Mouse (Mus musculus) central nervous system, embryonic 14 days (tissue): Measurements from ENCODE around the gene Ly9. TPM values are rescaled to one million over a fixed set of nuclear protein-coding genes. Genes with fewer than 3 reads are reported as not detected.

Experiments used
- polyA plus RNA-seq: library from polyadenylated mRNA; depleted of rRNA; stranded (reverse); fragments of >200 nt; gene quantifications from 2 replicates; pipeline ENCODE4 v1.2.3, GENCODE M21; 2012; rRNA removed

Ly9 gene
- polyA plus RNA-seq = 0.26 and 0.33 TPM in 2 replicates

GRCm38 (mm10) chr1:171607176-171607575 is at the start of gene Ly9:
Gene Ly9, minus strand, starts transcription at chr1:171607410.

DNA sequence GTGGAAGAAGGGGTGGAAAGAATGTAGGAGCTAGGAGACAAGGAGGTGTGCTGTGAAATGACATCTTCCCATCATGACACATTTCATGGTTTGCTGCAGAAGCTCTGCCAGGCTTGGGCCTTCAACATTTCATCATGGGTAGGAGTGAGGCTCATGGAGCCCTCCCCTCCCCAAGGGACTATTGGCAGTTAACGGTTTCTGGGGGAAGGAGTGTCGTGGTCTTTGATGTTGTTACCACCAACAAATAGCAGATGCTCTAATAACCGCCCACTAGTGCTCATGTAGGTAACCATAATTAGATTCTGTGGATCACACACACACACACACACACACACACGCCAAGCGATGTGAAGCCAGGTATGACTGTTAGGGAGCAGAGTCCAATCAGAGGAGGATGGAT is 45.5 kb upstream of the Ly9 start, which contains the start of gene Slamf7:
Gene Slamf7, minus strand, starts transcription at position 302 of the 400 bp plus-strand sequence.

DNA sequence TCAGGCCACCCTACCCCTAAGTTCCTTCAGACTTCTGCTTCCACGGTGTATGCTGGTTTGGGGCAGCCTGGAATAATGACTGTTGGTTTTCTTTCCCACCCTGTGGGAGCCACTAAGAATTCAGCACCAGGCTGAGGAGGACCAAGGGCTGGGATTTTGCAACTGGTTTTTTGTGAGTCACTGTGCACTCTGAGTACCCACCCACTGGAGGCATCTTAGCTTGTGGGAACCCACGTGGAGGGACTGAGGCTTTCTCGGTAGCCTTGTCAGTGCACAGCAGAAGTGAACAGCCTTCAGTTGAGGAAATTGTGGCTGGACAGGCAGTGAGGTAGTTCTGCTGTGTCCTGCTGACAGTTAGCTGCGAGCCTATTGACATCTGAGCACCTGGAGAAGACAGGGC is 48.3 kb downstream of the Ly9 start, which contains the start of gene Cd244a:
Gene Cd244a, plus strand, starts transcription at position 296 of the 400 bp plus-strand sequence.

Other genes with a start within 250 kb of the Ly9 start
- gene Klhdc9, start 246.6 kb downstream of the Ly9 start, polyA plus RNA-seq = 3.2 and 3.6 TPM in 2 replicates
- gene Nectin4, start 237.3 kb downstream of the Ly9 start, polyA plus RNA-seq = 1.1 and 3.1 TPM in 2 replicates
- 0.92 and 1.1 TPM in 2 replicates for gene Arhgap30, start 218.5 kb downstream of the Ly9 start, polyA plus RNA-seq
- gene Usf1, start 196.1 kb downstream of the Ly9 start, polyA plus RNA-seq = 177 and 182 TPM in 2 replicates
- 4.9 and 5.7 TPM in 2 replicates for gene Tstd1, start 188.5 kb downstream of the Ly9 start, polyA plus RNA-seq
- 4.1 and 7.2 TPM in 2 replicates for gene F11r, start 169.9 kb downstream of the Ly9 start, polyA plus RNA-seq
- 14.6 and 16.7 TPM in 2 replicates for gene Alyref2, start 103.9 kb downstream of the Ly9 start, polyA plus RNA-seq
- gene Itln1, start 72.1 kb downstream of the Ly9 start, polyA plus RNA-seq = 0.06 TPM in 1 of 2 replicates, not detected in the other
- 0.04 TPM in 1 of 2 replicates, not detected in the other for gene Cd244a, start 48.2 kb downstream of the Ly9 start, polyA plus RNA-seq
- 0.07 and 0.19 TPM in 2 replicates for gene Slamf7, start 45.6 kb upstream of the Ly9 start, polyA plus RNA-seq
- 0.90 and 1.3 TPM in 2 replicates for gene Cd48, start 74.6 kb upstream of the Ly9 start, polyA plus RNA-seq
- gene Slamf1, start 159.7 kb upstream of the Ly9 start, polyA plus RNA-seq = 0.10 and 0.20 TPM in 2 replicates
- gene Cd84, start 232.3 kb upstream of the Ly9 start, polyA plus RNA-seq = 1.0 and 1.4 TPM in 2 replicates